Mouse (Mus musculus): ENCODE results near the gene Arhgap15. TPM values are rescaled to one million over a fixed set of nuclear protein-coding genes. Genes with fewer than 3 reads are reported as not detected.

Arhgap15 gene
- polyA plus RNA-seq, 1 experiment from 2014 or later: 7.4 TPM

GRCm38 (mm10) chr2:43816788-43817581 lies 68.4 kb downstream of the Arhgap15 start:
- no peak overlapping the region for H3K4me3 ChIP-seq (ENCODE audit: low read depth, low read length)
- ATAC-seq (replicated peaks; ENCODE audit: low FRiP score) (no peak), DNase-seq (ENCODE audit: low spot score) (no peak)
- no peaks in the 10 kb centered on the region for H3K9me3 ChIP-seq (ENCODE audit: control insufficient read depth, low read length)
- 87% methylated on average over 8 of the region's 8 CpGs for WGBS
- H3K27ac ChIP-seq (ENCODE audit: low read depth, low read length): no peak overlapping the region
- H3K4me2 ChIP-seq: no peak overlapping the region
- H3K27me3 ChIP-seq (replicated peaks; ENCODE audit: control insufficient read depth, insufficient read depth, low read length): no peaks in the 10 kb centered on the region
- H3K36me3 ChIP-seq (ENCODE audit: control insufficient read depth, insufficient read depth, low read length): no peaks in the 10 kb centered on the region
- H3K9ac ChIP-seq (ENCODE audit: low read depth, low read length): no peak overlapping the region
- no peaks in the 10 kb centered on the region for H3K4me1 ChIP-seq (replicated peaks; ENCODE audit: control insufficient read depth, insufficient read depth, low read length)

- Histone ChIP-seq H3K4me2 (no peak overlapping the region), H3K36me3 (ENCODE audit: control insufficient read depth, insufficient read depth, low read length) (no peaks in the 10 kb centered on the region), H3K27me3 (replicated peaks; ENCODE audit: control insufficient read depth, insufficient read depth, low read length) (no peaks in the 10 kb centered on the region), H3K9me3 (ENCODE audit: control insufficient read depth, low read length) (no peaks in the 10 kb centered on the region), H3K4me1 (replicated peaks; ENCODE audit: control insufficient read depth, insufficient read depth, low read length) (no peaks in the 10 kb centered on the region), H3K27ac (ENCODE audit: low read depth, low read length) (no peak overlapping the region), H3K4me3 (ENCODE audit: low read depth, low read length) (no peak overlapping the region), H3K9ac (ENCODE audit: low read depth, low read length) (no peak overlapping the region)
- 24% methylated on average over 5 of the region's 5 CpGs for WGBS
- no peak for DNase-seq (ENCODE audit: low spot score)
- peak; percentile 86 for ATAC-seq (replicated peaks; ENCODE audit: low FRiP score)
Measured at GRCm38 (mm10) chr2:43835931-43836330, 87.3 kb downstream of the Arhgap15 start.

- no peaks in the 10 kb centered on the region for H3K27me3 ChIP-seq (replicated peaks; ENCODE audit: control insufficient read depth, insufficient read depth, low read length)
- H3K9me3 ChIP-seq (ENCODE audit: control insufficient read depth, low read length): no peaks in the 10 kb centered on the region
- whole genome bisulfite sequencing: 84% methylated on average over 5 of the region's 5 CpGs
- H3K4me3 ChIP-seq (ENCODE audit: low read depth, low read length): no peak overlapping the region
- DNase-seq (ENCODE audit: low spot score): no peak
- no peaks in the 10 kb centered on the region for H3K4me1 ChIP-seq (replicated peaks; ENCODE audit: control insufficient read depth, insufficient read depth, low read length)
- H3K36me3 ChIP-seq (ENCODE audit: control insufficient read depth, insufficient read depth, low read length): no peaks in the 10 kb centered on the region
- no peak for ATAC-seq (replicated peaks; ENCODE audit: low FRiP score)
- no peak overlapping the region for H3K4me2 ChIP-seq
- H3K27ac ChIP-seq (ENCODE audit: low read depth, low read length): no peak overlapping the region
- H3K9ac ChIP-seq (ENCODE audit: low read depth, low read length): no peak overlapping the region
Measured at GRCm38 (mm10) chr2:43841644-43842043, 93.0 kb downstream of the Arhgap15 start.

GRCm38 (mm10) chr2:43851195-43851594 lies 102.6 kb downstream of the Arhgap15 start:
- Histone ChIP-seq H3K36me3 (ENCODE audit: control insufficient read depth, insufficient read depth, low read length) (no peaks in the 10 kb centered on the region), H3K4me3 (ENCODE audit: low read depth, low read length) (no peak overlapping the region), H3K9ac (ENCODE audit: low read depth, low read length) (no peak overlapping the region), H3K27ac (ENCODE audit: low read depth, low read length) (no peak overlapping the region), H3K9me3 (ENCODE audit: control insufficient read depth, low read length) (no peaks in the 10 kb centered on the region), H3K27me3 (replicated peaks; ENCODE audit: control insufficient read depth, insufficient read depth, low read length) (no peaks in the 10 kb centered on the region), H3K4me2 (no peak overlapping the region), H3K4me1 (replicated peaks; ENCODE audit: control insufficient read depth, insufficient read depth, low read length) (no peaks in the 10 kb centered on the region)
- WGBS: 56% methylated on average over 3 of the region's 3 CpGs
- DNase-seq (ENCODE audit: low spot score): no peak
- no peak for ATAC-seq (replicated peaks; ENCODE audit: low FRiP score)

GRCm38 (mm10) chr2:43862709-43863108 lies 114.1 kb downstream of the Arhgap15 start:
- no peak for DNase-seq (ENCODE audit: low spot score)
- Histone ChIP-seq H3K9ac (ENCODE audit: low read depth, low read length) (no peak overlapping the region), H3K4me3 (ENCODE audit: low read depth, low read length) (no peak overlapping the region), H3K27ac (ENCODE audit: low read depth, low read length) (no peak overlapping the region), H3K9me3 (ENCODE audit: control insufficient read depth, low read length) (no peaks in the 10 kb centered on the region), H3K4me1 (replicated peaks; ENCODE audit: control insufficient read depth, insufficient read depth, low read length) (no peaks in the 10 kb centered on the region), H3K27me3 (replicated peaks; ENCODE audit: control insufficient read depth, insufficient read depth, low read length) (no peaks in the 10 kb centered on the region), H3K36me3 (ENCODE audit: control insufficient read depth, insufficient read depth, low read length) (no peaks in the 10 kb centered on the region), H3K4me2 (no peak overlapping the region)
- ATAC-seq (replicated peaks; ENCODE audit: low FRiP score): no peak
- 57% methylated on average over 5 of the region's 5 CpGs for WGBS

- ATAC-seq (replicated peaks; ENCODE audit: low FRiP score) (0 out of 2 replicates have a peak, but pooled peaks have one; percentile 47), DNase-seq (ENCODE audit: low spot score) (peak; percentile 34)
- H3K9ac ChIP-seq (ENCODE audit: low read depth, low read length): no peak overlapping the region
- no peaks in the 10 kb centered on the region for H3K36me3 ChIP-seq (ENCODE audit: control insufficient read depth, insufficient read depth, low read length)
- H3K4me3 ChIP-seq (ENCODE audit: low read depth, low read length): no peak overlapping the region
- H3K27ac ChIP-seq (ENCODE audit: low read depth, low read length): no peak overlapping the region
- WGBS: 24% methylated on average over 7 of the region's 7 CpGs
- H3K4me2 ChIP-seq: no peak overlapping the region
- H3K27me3 ChIP-seq (replicated peaks; ENCODE audit: control insufficient read depth, insufficient read depth, low read length): no peaks in the 10 kb centered on the region
- no peaks in the 10 kb centered on the region for H3K9me3 ChIP-seq (ENCODE audit: control insufficient read depth, low read length)
- no peaks in the 10 kb centered on the region for H3K4me1 ChIP-seq (replicated peaks; ENCODE audit: control insufficient read depth, insufficient read depth, low read length)
Measured at GRCm38 (mm10) chr2:43902403-43902973, 153.9 kb downstream of the Arhgap15 start.

GRCm38 (mm10) chr2:43907496-43907895 lies 158.9 kb downstream of the Arhgap15 start:
- ATAC-seq (replicated peaks; ENCODE audit: low FRiP score): no peak
- H3K36me3 ChIP-seq (ENCODE audit: control insufficient read depth, insufficient read depth, low read length): no peaks in the 10 kb centered on the region
- no peak for DNase-seq (ENCODE audit: low spot score)
- no peak overlapping the region for H3K4me2 ChIP-seq
- H3K4me3 ChIP-seq (ENCODE audit: low read depth, low read length): no peak overlapping the region
- H3K27ac ChIP-seq (ENCODE audit: low read depth, low read length): no peak overlapping the region
- H3K27me3 ChIP-seq (replicated peaks; ENCODE audit: control insufficient read depth, insufficient read depth, low read length): no peaks in the 10 kb centered on the region
- no peaks in the 10 kb centered on the region for H3K9me3 ChIP-seq (ENCODE audit: control insufficient read depth, low read length)
- no peaks in the 10 kb centered on the region for H3K4me1 ChIP-seq (replicated peaks; ENCODE audit: control insufficient read depth, insufficient read depth, low read length)
- WGBS: 82% methylated on average over 5 of the region's 5 CpGs
- H3K9ac ChIP-seq (ENCODE audit: low read depth, low read length): no peak overlapping the region

- no peaks in the 10 kb centered on the region for H3K9me3 ChIP-seq (ENCODE audit: control insufficient read depth, low read length)
- ATAC-seq (replicated peaks; ENCODE audit: low FRiP score): no peak
- H3K4me3 ChIP-seq (ENCODE audit: low read depth, low read length): no peak overlapping the region
- no peak overlapping the region for H3K27ac ChIP-seq (ENCODE audit: low read depth, low read length)
- no peaks in the 10 kb centered on the region for H3K4me1 ChIP-seq (replicated peaks; ENCODE audit: control insufficient read depth, insufficient read depth, low read length)
- H3K4me2 ChIP-seq: no peak overlapping the region
- H3K9ac ChIP-seq (ENCODE audit: low read depth, low read length): no peak overlapping the region
- no peaks in the 10 kb centered on the region for H3K27me3 ChIP-seq (replicated peaks; ENCODE audit: control insufficient read depth, insufficient read depth, low read length)
- WGBS: 76% methylated on average over 6 of the region's 6 CpGs
- no peak for DNase-seq (ENCODE audit: low spot score)
- H3K36me3 ChIP-seq (ENCODE audit: control insufficient read depth, insufficient read depth, low read length): no peaks in the 10 kb centered on the region
Measured at GRCm38 (mm10) chr2:43914104-43914503, 165.5 kb downstream of the Arhgap15 start.

GRCm38 (mm10) chr2:43923863-43924340 lies 175.3 kb downstream of the Arhgap15 start:
- Histone ChIP-seq H3K4me3 (ENCODE audit: low read depth, low read length) (no peak overlapping the region), H3K27ac (ENCODE audit: low read depth, low read length) (no peak overlapping the region), H3K4me2 (no peak overlapping the region), H3K27me3 (replicated peaks; ENCODE audit: control insufficient read depth, insufficient read depth, low read length) (no peaks in the 10 kb centered on the region), H3K9me3 (ENCODE audit: control insufficient read depth, low read length) (no peaks in the 10 kb centered on the region), H3K36me3 (ENCODE audit: control insufficient read depth, insufficient read depth, low read length) (no peaks in the 10 kb centered on the region), H3K9ac (ENCODE audit: low read depth, low read length) (no peak overlapping the region), H3K4me1 (replicated peaks; ENCODE audit: control insufficient read depth, insufficient read depth, low read length) (no peaks in the 10 kb centered on the region)
- DNase-seq (ENCODE audit: low spot score) (no peak), ATAC-seq (replicated peaks; ENCODE audit: low FRiP score) (no peak)
- 84% methylated on average over 5 of the region's 5 CpGs for WGBS
